Mouse (Mus musculus): ENCODE results near the gene Zranb1. TPM values are rescaled to one million over a fixed set of nuclear protein-coding genes. Genes with fewer than 3 reads are reported as not detected.

Zranb1 gene
- polyA plus RNA-seq, 1 experiment: 29.9 TPM

GRCm38 (mm10) chr7:133007343-133007742 is 76.4 kb downstream of the Zranb1 start:
- Histone ChIP-seq H3K4me3 (ENCODE audit: low read depth, low read length) (no peak overlapping the region), H3K27ac (ENCODE audit: insufficient read depth, low read length) (peak overlapping the region; percentile 85), H3K36me3 (ENCODE audit: control insufficient read depth, insufficient read depth, low read length, poor library complexity, severe bottlenecking) (peaks cover 24% of the 10 kb centered on the region), H3K9ac (ENCODE audit: low read depth, poor library complexity, severe bottlenecking) (no peak overlapping the region), H3K27me3 (ENCODE audit: control insufficient read depth, insufficient read depth, low read length, poor library complexity, severe bottlenecking) (no peaks in the 10 kb centered on the region), H3K4me1 (ENCODE audit: control insufficient read depth, insufficient read depth, low read length) (peaks cover 10% of the 10 kb centered on the region), H3K9me3 (replicated peaks; ENCODE audit: control insufficient read depth, insufficient read depth, low read length, poor library complexity, severe bottlenecking) (no peaks in the 10 kb centered on the region)
- TF ChIP-seq CTCF (IDR thresholded peaks at IDR 0.05; ENCODE audit: low read depth, low read length) (no peak), POLR2A (IDR thresholded peaks at IDR 0.05; ENCODE audit: insufficient read depth, low read length) (no peak), EP300 (IDR thresholded peaks at IDR 0.05; ENCODE audit: insufficient read depth, low read depth, low read length) (no peak)

- no peak overlapping the region for H3K4me3 ChIP-seq (ENCODE audit: low read depth, low read length)
- no peak overlapping the region for H3K9ac ChIP-seq (ENCODE audit: low read depth, poor library complexity, severe bottlenecking)
- H3K9me3 ChIP-seq (replicated peaks; ENCODE audit: control insufficient read depth, insufficient read depth, low read length, poor library complexity, severe bottlenecking): no peaks in the 10 kb centered on the region
- H3K27ac ChIP-seq (ENCODE audit: insufficient read depth, low read length): 0 out of 2 replicates have a peak overlapping the region, but pooled peaks have one; percentile 15
- H3K27me3 ChIP-seq (ENCODE audit: control insufficient read depth, insufficient read depth, low read length, poor library complexity, severe bottlenecking): no peaks in the 10 kb centered on the region
- TF ChIP-seq EP300 (IDR thresholded peaks at IDR 0.05; ENCODE audit: insufficient read depth, low read depth, low read length) (no peak), POLR2A (IDR thresholded peaks at IDR 0.05; ENCODE audit: insufficient read depth, low read length) (no peak), CTCF (IDR thresholded peaks at IDR 0.05; ENCODE audit: low read depth, low read length) (no peak)
- H3K36me3 ChIP-seq (ENCODE audit: control insufficient read depth, insufficient read depth, low read length, poor library complexity, severe bottlenecking): peaks cover 18% of the 10 kb centered on the region
- peaks cover 12% of the 10 kb centered on the region for H3K4me1 ChIP-seq (ENCODE audit: control insufficient read depth, insufficient read depth, low read length)
Observed at GRCm38 (mm10) chr7:133008663-133009062, 77.7 kb downstream of the Zranb1 start.

- Histone ChIP-seq H3K27me3 (ENCODE audit: control insufficient read depth, insufficient read depth, low read length, poor library complexity, severe bottlenecking) (no peaks in the 10 kb centered on the region), H3K36me3 (ENCODE audit: control insufficient read depth, insufficient read depth, low read length, poor library complexity, severe bottlenecking) (peaks cover 24% of the 10 kb centered on the region), H3K27ac (ENCODE audit: insufficient read depth, low read length) (no peak overlapping the region), H3K9ac (ENCODE audit: low read depth, poor library complexity, severe bottlenecking) (no peak overlapping the region), H3K9me3 (replicated peaks; ENCODE audit: control insufficient read depth, insufficient read depth, low read length, poor library complexity, severe bottlenecking) (no peaks in the 10 kb centered on the region), H3K4me1 (ENCODE audit: control insufficient read depth, insufficient read depth, low read length) (peaks cover 15% of the 10 kb centered on the region), H3K4me3 (ENCODE audit: low read depth, low read length) (no peak overlapping the region)
- TF ChIP-seq POLR2A (IDR thresholded peaks at IDR 0.05; ENCODE audit: insufficient read depth, low read length): no peak
- TF ChIP-seq EP300 (IDR thresholded peaks at IDR 0.05; ENCODE audit: insufficient read depth, low read depth, low read length): no peak
- no peak for TF ChIP-seq CTCF (IDR thresholded peaks at IDR 0.05; ENCODE audit: low read depth, low read length)
Observed at GRCm38 (mm10) chr7:133009676-133010075, 78.7 kb downstream of the Zranb1 start.

- H3K36me3 ChIP-seq (ENCODE audit: control insufficient read depth, insufficient read depth, low read length, poor library complexity, severe bottlenecking): peaks cover 30% of the 10 kb centered on the region
- H3K4me1 ChIP-seq (ENCODE audit: control insufficient read depth, insufficient read depth, low read length): peaks cover 15% of the 10 kb centered on the region
- no peak overlapping the region for H3K27ac ChIP-seq (ENCODE audit: insufficient read depth, low read length)
- no peak overlapping the region for H3K9ac ChIP-seq (ENCODE audit: low read depth, poor library complexity, severe bottlenecking)
- H3K27me3 ChIP-seq (ENCODE audit: control insufficient read depth, insufficient read depth, low read length, poor library complexity, severe bottlenecking): no peaks in the 10 kb centered on the region
- no peak overlapping the region for H3K4me3 ChIP-seq (ENCODE audit: low read depth, low read length)
- TF ChIP-seq CTCF (IDR thresholded peaks at IDR 0.05; ENCODE audit: low read depth, low read length) (no peak), POLR2A (IDR thresholded peaks at IDR 0.05; ENCODE audit: insufficient read depth, low read length) (no peak), EP300 (IDR thresholded peaks at IDR 0.05; ENCODE audit: insufficient read depth, low read depth, low read length) (no peak)
- no peaks in the 10 kb centered on the region for H3K9me3 ChIP-seq (replicated peaks; ENCODE audit: control insufficient read depth, insufficient read depth, low read length, poor library complexity, severe bottlenecking)
Observed at GRCm38 (mm10) chr7:133010477-133010876, 79.5 kb downstream of the Zranb1 start.

GRCm38 (mm10) chr7:133011191-133011590 is 80.2 kb downstream of the Zranb1 start:
- no peaks in the 10 kb centered on the region for H3K9me3 ChIP-seq (replicated peaks; ENCODE audit: control insufficient read depth, insufficient read depth, low read length, poor library complexity, severe bottlenecking)
- no peaks in the 10 kb centered on the region for H3K27me3 ChIP-seq (ENCODE audit: control insufficient read depth, insufficient read depth, low read length, poor library complexity, severe bottlenecking)
- peaks cover 30% of the 10 kb centered on the region for H3K36me3 ChIP-seq (ENCODE audit: control insufficient read depth, insufficient read depth, low read length, poor library complexity, severe bottlenecking)
- no peak overlapping the region for H3K4me3 ChIP-seq (ENCODE audit: low read depth, low read length)
- H3K27ac ChIP-seq (ENCODE audit: insufficient read depth, low read length): no peak overlapping the region
- TF ChIP-seq POLR2A (IDR thresholded peaks at IDR 0.05; ENCODE audit: insufficient read depth, low read length) (no peak), CTCF (IDR thresholded peaks at IDR 0.05; ENCODE audit: low read depth, low read length) (no peak)
- no peak overlapping the region for H3K9ac ChIP-seq (ENCODE audit: low read depth, poor library complexity, severe bottlenecking)
- peaks cover 12% of the 10 kb centered on the region for H3K4me1 ChIP-seq (ENCODE audit: control insufficient read depth, insufficient read depth, low read length)

- Histone ChIP-seq H3K9me3 (replicated peaks; ENCODE audit: control insufficient read depth, insufficient read depth, low read length, poor library complexity, severe bottlenecking) (no peaks in the 10 kb centered on the region), H3K4me3 (ENCODE audit: low read depth, low read length) (no peak overlapping the region), H3K4me1 (ENCODE audit: control insufficient read depth, insufficient read depth, low read length) (peaks cover 12% of the 10 kb centered on the region), H3K36me3 (ENCODE audit: control insufficient read depth, insufficient read depth, low read length, poor library complexity, severe bottlenecking) (peaks cover 30% of the 10 kb centered on the region), H3K9ac (ENCODE audit: low read depth, poor library complexity, severe bottlenecking) (no peak overlapping the region), H3K27me3 (ENCODE audit: control insufficient read depth, insufficient read depth, low read length, poor library complexity, severe bottlenecking) (no peaks in the 10 kb centered on the region), H3K27ac (ENCODE audit: insufficient read depth, low read length) (no peak overlapping the region)
- TF ChIP-seq POLR2A (IDR thresholded peaks at IDR 0.05; ENCODE audit: insufficient read depth, low read length) (no peak), CTCF (IDR thresholded peaks at IDR 0.05; ENCODE audit: low read depth, low read length) (no peak), EP300 (IDR thresholded peaks at IDR 0.05; ENCODE audit: insufficient read depth, low read depth, low read length) (no peak)
Observed at GRCm38 (mm10) chr7:133011611-133012010, 80.7 kb downstream of the Zranb1 start.
